In the genomic region with DNA sequence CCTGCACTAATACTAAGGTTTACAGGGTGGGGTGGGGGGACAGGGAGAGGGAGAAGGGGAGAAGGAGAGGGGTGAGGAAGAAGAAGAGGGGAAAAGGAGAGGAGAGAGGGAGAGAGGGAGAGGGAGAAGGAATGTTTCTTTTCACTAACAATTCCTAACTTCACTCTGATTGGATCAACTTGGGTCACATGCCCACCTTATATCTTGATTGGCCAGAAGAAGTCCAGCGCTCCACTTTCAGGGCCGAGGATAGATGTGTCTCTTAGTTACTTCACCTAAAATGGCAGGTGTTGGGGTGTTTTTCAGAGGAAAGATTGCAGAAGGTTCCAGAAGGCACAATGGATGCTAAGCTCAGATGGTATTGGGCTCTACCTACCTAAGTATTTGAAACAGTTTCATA, we compare ENCODE assay signal across 29 mouse cellular contexts.
"Had no signal": no experiment of that assay in that cellular context is flagged by ENCODE, and none has a peak within 500 bp of the region (broad histone marks: within the 10 kb centered on the region; RNA-seq: fewer than 3 reads in every experiment).

No protein-coding gene starts in this region.

- H3K27ac ChIP-seq: limb, embryonic 10.5 days; limb, embryonic 12.5 days; limb, embryonic 13.5 days; limb, embryonic 15.5 days; liver, embryonic 12.5 days; liver, embryonic 13.5 days; liver, embryonic 14.5 days; liver, embryonic 15.5 days; lung, embryonic 15.5 days; macrophage; midbrain, embryonic 12.5 days; neural tube, embryonic 12.5 days had no signal

- DNase-seq: left cerebral cortex, postnatal 4 days; liver; liver, embryonic 13.5 days; liver, postnatal 0 days; lung, adult 18-20 months; lung, adult 2 months; lung, embryonic 14.5 days; lung, postnatal 10 days; lung, postnatal 14 days; lung, postnatal 36 days had no signal

- ATAC-seq: liver, embryonic 12.5 days; liver, postnatal 0 days; lung, postnatal 0 days had no signal

- H3K4me1 ChIP-seq: limb, embryonic 12.5 days; limb, embryonic 13.5 days; liver, embryonic 12.5 days; liver, embryonic 13.5 days; liver, embryonic 15.5 days; lung, embryonic 15.5 days; megakaryocyte, embryonic 14.5 days; midbrain, embryonic 12.5 days; neural tube, embryonic 12.5 days had no signal

- H3K36me3 ChIP-seq: limb, embryonic 10.5 days; limb, embryonic 12.5 days; limb, embryonic 13.5 days; limb, embryonic 15.5 days; liver, embryonic 12.5 days; liver, embryonic 13.5 days; liver, embryonic 15.5 days; lung, embryonic 15.5 days; midbrain, embryonic 10.5 days; midbrain, embryonic 12.5 days; midbrain, embryonic 13.5 days; midbrain, embryonic 15.5 days; neural tube, embryonic 12.5 days had no signal

- H3K9ac ChIP-seq: limb, embryonic 12.5 days; limb, embryonic 13.5 days; limb, embryonic 15.5 days; liver, embryonic 12.5 days; liver, embryonic 13.5 days; liver, embryonic 14.5 days; liver, embryonic 15.5 days; liver, postnatal 0 days; lung, embryonic 14.5 days; lung, embryonic 15.5 days; midbrain, embryonic 12.5 days; midbrain, embryonic 13.5 days; neural tube, embryonic 12.5 days had no signal

- H3K4me2 ChIP-seq: limb, embryonic 12.5 days; limb, embryonic 13.5 days; limb, embryonic 15.5 days; liver, embryonic 11.5 days; liver, embryonic 12.5 days; liver, embryonic 13.5 days; liver, embryonic 15.5 days; lung, embryonic 14.5 days; lung, embryonic 15.5 days; midbrain, embryonic 11.5 days; midbrain, embryonic 12.5 days; midbrain, embryonic 13.5 days; midbrain, embryonic 15.5 days; neural tube, embryonic 12.5 days had no signal

- H3K4me3 ChIP-seq: limb, embryonic 10.5 days; limb, embryonic 12.5 days; limb, embryonic 13.5 days; limb, embryonic 15.5 days; liver, embryonic 12.5 days; liver, embryonic 13.5 days; liver, embryonic 15.5 days; lung, embryonic 15.5 days; megakaryocyte, embryonic 14.5 days; midbrain, embryonic 10.5 days; midbrain, embryonic 12.5 days; midbrain, embryonic 13.5 days; midbrain, embryonic 15.5 days; myocyte; neural tube, embryonic 12.5 days had no signal

- H3K27me3 ChIP-seq: limb, embryonic 12.5 days; limb, embryonic 13.5 days; limb, embryonic 15.5 days; lung, embryonic 15.5 days; midbrain, embryonic 12.5 days; midbrain, embryonic 13.5 days; midbrain, embryonic 15.5 days; neural tube, embryonic 12.5 days had no signal

- H3K9me3 ChIP-seq: limb, embryonic 10.5 days; limb, embryonic 12.5 days; limb, embryonic 13.5 days; limb, embryonic 15.5 days; liver, embryonic 12.5 days; liver, embryonic 13.5 days; liver, embryonic 15.5 days; lung, embryonic 15.5 days; midbrain, embryonic 10.5 days; midbrain, embryonic 12.5 days; midbrain, embryonic 13.5 days; midbrain, embryonic 15.5 days; neural tube, embryonic 12.5 days had no signal
